Mouse (Mus musculus) monocyte, adult 5-6 weeks (primary cell): ENCODE data around the gene Entpd2. TPM values are rescaled to one million over a fixed set of nuclear protein-coding genes. Genes with fewer than 3 reads are reported as not detected.

Experiments used
- ATAC-seq: fragments of 153-309, 156-312 bp; replicated peaks from 2 replicates; pipeline ENCODE4 v1.8.0; 2017; ENCODE audit warnings: mild to moderate bottlenecking; ENCODE audit not compliant: low TSS enrichment, insufficient number of reproducible peaks, severe bottlenecking, poor library complexity, low FRiP score
- total RNA-seq: library from RNA; stranded (forward); fragments of 200-1000, 200-491, 200-594 nt; gene quantifications from 3 replicates; pipeline ENCODE4 v1.2.3, GENCODE M21; 2017

Entpd2 gene
- total RNA-seq, 1 experiment from 2014 or later: not detected

- ATAC-seq: no peak
Observed at GRCm38 (mm10) chr2:25425481-25425880, 29.8 kb downstream of the Entpd2 start.

- ATAC-seq: peak; percentile 31
Observed at GRCm38 (mm10) chr2:25426721-25427191, 31.1 kb downstream of the Entpd2 start.

- no peak for ATAC-seq
Observed at GRCm38 (mm10) chr2:25427256-25427655, 31.6 kb downstream of the Entpd2 start.

DNA sequence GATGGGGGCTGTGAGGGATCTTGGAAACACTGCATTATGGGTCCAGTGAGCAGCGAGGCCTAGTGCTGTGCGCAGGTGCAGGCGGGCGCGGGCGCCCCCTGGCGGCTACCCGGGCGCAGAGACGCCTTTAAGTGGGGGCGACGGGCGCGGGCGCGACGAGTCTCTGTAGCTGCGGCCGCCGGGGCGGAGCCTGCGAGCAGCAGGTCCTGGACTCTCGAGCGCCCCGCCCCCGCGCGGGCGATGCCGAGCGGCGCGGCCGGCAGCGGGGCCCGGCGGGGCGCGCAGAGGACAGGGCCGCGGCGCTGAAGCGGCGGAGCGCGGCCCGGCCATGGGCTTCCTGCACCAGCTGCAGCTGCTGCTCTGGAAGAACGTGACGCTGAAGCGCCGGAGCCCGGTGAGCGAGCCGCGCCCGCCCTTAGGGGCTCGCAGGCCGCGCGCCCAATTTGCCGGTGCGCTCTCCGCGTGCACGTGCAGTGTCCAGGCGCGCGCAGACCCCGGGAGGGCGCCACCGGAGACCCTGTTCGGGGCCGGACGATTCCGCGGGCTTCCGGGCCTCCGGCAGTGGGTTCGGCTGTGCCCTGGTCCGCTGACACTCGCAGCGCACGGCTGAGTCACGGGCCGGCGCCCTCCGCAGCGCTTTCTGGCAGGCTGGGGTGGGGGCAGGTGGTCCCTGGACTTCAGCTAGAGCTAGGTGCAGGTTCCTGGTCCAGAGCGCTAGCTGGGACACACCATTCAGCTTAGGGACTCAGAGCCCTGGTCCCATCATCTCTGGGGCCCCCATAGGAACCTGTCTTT lies 33.0 kb downstream of the Entpd2 start, which contains the start of gene Abca2:
Gene Abca2 (plus strand): TSS at position 262 of the 795 bp plus-strand sequence.
- ATAC-seq: peak; percentile 32

GRCm38 (mm10) chr2:25429435-25430180 lies 33.9 kb downstream of the Entpd2 start:
- ATAC-seq: no peak

DNA sequence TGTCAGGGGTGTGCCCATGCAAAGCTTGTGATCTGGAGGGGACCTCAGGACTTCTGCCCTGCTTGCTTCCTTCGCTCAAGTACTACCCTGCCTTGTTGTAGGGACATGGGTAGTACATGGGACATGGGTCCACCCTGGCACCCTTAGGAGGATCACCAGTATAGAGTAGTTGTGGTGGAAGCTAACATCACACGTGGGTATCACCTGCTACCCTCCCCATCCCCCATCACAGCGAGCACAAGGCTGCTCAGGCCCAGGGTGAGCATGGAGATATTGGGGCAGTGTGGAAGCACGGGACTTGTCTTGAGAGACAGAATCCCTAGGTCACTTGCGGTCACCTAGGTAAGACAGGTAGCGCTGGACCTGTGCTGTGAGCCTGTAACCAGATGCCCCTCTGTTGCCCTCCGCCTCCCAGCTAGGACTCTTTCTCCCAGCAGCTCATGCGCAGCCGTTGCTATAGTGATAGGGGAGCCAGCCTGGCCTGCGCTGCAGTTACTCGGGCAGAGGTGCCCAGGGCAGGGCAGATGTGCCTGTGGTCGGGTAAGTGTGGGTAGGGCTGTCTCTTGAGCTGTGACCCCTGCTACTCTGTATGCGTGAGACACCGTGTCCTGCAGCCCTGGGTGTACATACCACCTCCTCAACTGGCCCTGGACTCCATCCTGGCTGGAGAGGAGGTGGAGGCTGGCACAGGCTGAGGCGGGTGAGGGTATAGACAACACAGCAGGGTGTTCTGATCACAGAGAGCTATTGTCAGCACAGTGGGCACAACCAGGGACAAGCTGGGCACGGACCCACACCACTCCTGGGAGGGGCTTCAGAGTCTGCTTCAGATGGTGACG lies 34.9 kb downstream of the Entpd2 start:
- ATAC-seq: no peak

DNA sequence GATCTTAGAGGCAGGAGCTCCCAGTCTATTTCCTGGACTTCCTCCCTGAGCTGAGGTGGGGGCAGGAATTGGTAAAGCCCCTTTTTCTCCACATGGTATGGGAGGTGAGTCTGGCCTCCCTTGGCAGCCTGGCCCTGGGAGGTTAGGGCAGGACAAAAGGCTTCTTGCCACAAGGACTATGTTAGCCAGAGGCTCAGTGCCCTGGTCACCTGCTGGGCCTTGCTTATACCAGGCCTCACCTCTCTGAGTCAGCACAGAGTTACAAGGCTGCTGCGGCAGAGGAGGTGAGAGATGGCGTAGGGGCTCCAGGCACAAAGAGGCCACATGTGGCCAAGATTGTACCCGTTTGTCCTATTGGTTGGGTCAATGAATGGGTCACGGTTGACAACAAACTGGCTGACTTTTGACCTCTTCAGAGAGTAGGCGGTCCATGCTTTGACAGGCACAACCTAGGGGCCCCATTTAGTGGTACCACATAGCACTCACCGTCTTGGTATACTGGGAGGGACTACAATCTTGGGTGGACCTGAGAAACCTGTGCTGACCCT lies 35.7 kb downstream of the Entpd2 start:
- no peak for ATAC-seq

DNA sequence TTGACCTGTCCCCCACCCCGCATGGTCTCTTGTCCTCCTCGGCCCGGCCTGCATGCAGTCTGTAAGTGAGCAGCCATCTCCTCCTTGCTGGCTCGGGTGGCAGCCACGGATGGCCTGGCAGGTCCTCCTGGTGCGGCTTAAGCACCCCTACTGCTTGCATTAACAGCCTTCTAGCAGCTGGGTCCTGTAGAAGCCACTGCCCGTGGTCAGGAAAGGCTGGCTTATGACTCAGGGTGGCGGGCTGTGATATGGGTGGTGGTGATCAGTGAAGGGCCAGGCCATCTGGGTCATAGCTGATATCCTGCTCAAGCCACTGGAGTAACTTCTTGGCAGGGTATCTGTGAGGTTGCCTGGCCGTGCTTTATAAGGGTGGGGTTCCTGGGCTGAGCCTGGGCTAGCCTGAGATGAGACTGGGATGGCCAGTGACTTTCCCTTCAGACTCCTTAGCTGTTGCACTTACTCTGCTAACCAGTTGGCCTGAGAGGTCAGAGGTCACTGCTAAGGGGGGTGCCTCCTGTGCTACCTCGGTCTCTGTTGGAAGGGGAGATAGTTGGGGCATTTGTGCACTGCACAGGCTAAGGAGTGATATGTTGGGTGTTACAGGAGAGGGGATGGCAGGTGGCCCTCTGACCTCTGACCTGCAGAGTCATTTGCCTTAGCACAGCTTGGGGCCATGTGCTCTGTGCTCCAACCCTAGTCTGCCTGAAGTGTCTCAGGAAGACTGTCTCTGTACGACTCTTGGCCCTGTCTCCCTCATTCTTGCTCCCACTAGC lies 36.8 kb downstream of the Entpd2 start:
- no peak for ATAC-seq

DNA sequence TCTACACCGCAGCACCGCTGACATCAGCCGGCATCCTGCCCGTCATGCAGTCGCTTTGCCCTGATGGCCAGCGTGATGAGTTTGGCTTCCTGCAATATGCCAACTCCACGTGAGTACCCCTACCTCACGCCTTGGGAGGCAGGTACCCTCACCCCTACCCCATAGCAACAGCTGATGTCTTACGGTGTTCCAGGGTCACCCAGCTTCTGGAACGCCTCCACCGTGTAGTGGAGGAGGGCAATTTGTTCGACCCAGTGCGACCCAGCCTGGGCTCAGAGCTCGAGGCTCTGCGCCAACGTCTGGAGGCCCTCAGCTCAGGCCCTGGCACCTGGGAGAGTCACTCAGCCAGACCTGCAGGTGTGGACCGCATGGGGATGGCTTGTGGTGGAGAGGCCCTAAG lies 37.4 kb downstream of the Entpd2 start:
- no peak for ATAC-seq

DNA sequence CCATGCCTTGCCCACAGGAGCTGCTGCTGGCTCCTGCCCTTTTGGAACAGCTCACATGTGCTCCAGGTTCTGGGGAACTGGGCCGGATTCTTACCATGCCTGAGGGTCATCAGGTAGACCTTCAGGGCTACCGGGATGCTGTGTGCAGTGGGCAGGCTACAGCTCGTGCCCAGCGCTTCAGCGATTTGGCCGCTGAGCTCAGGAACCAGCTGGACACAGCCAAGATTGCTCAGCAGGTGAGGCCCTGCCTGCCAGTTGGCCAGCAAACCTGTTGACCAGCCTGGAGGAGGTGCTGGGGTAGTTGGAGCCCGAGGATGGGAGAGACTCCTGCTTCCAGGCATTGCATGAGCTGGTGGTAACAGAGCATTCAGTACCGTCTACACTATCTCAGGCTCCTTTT lies 38.6 kb downstream of the Entpd2 start:
- ATAC-seq: no peak

DNA sequence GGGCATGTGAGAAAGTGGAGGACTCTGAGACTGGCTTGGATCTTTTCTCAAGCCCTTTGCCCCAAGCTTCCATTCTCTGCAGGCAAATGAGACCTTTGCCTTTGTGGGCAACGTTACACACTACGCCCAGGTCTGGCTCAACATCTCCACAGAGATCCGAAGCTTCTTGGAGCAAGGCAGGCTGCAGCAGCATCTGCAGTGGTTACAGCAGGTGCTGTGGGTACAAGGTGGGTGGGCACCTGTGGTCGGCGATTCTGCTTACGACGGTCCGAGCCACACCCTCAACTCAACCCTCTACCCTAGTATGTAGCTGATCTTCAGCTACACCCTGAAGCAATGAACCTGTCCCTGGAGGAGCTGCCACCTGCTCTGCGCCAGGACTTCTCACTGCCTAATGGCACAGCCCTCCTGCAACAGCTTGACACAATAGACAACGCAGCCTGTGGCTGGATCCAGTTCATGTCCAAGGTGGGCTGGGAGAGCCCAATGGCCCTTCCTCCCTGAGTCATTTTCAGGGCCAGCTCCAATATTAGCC lies 40.7 kb downstream of the Entpd2 start:
- no peak for ATAC-seq

- no peak for ATAC-seq
Observed at GRCm38 (mm10) chr2:25441067-25441466, 45.4 kb downstream of the Entpd2 start.

DNA sequence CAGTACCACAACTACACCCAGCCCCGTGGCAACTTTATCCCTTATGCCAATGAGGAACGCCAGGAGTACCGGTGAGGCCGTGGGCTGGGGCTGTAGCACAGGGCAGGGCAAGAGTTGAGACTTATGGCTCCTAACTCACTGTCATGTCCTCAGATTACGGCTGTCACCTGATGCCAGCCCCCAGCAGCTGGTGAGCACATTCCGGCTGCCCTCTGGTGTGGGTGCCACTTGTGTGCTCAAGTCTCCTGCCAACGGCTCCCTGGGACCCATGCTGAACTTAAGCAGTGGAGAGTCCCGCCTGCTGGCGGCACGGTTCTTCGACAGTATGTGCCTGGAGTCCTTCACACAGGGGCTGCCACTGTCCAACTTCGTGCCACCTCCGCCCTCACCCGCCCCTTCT lies 47.0 kb downstream of the Entpd2 start:
- ATAC-seq: no peak

Other genes with a start within 250 kb of the Entpd2 start
- 22.3 to 51.8 TPM (median 24.4 TPM) in 3 replicates for gene Nrarp, start 215.1 kb upstream of the Entpd2 start, total RNA-seq
- 28.8 to 64.7 TPM (median 31.0 TPM) in 3 replicates for gene Tor4a, start 199.0 kb upstream of the Entpd2 start, total RNA-seq
- 82.8 to 113 TPM (median 105 TPM) in 3 replicates for gene Nelfb, start 184.4 kb upstream of the Entpd2 start, total RNA-seq
- gene Stpg3, start 181.2 kb upstream of the Entpd2 start, total RNA-seq: not detected in 3 replicates
- not detected in 3 replicates for gene Fam166a, start 177.1 kb upstream of the Entpd2 start, total RNA-seq
- 161 to 206 TPM (median 166 TPM) in 3 replicates for gene Tubb4b, start 171.2 kb upstream of the Entpd2 start, total RNA-seq
- not detected in 3 replicates for gene Slc34a3, start 161.5 kb upstream of the Entpd2 start, total RNA-seq
- not detected in 3 replicates for gene Rnf224, start 159.1 kb upstream of the Entpd2 start, total RNA-seq
- gene Rnf208, start 153.6 kb upstream of the Entpd2 start, total RNA-seq: not detected in 3 replicates
- gene Cysrt1, start 153.4 kb upstream of the Entpd2 start, total RNA-seq: not detected in 3 replicates
- 4.5 to 4.9 TPM in 2 of 3 replicates, not detected in the other for gene AL732309.1, start 149.0 kb upstream of the Entpd2 start, total RNA-seq
- gene Tmem203, start 140.4 kb upstream of the Entpd2 start, total RNA-seq: 12.2 to 16.8 TPM (median 15.6 TPM) in 3 replicates
- gene Tprn, start 133.3 kb upstream of the Entpd2 start, total RNA-seq: 7.1 to 9.2 TPM (median 8.4 TPM) in 3 replicates
- 31.8 to 50.4 TPM (median 32.4 TPM) in 3 replicates for gene Ssna1, start 123.4 kb upstream of the Entpd2 start, total RNA-seq
- 42.6 to 64.9 TPM (median 43.8 TPM) in 3 replicates for gene Anapc2, start 123.4 kb upstream of the Entpd2 start, total RNA-seq
- gene Tmem210, start 107.7 kb upstream of the Entpd2 start, total RNA-seq: not detected in 3 replicates
- gene Lrrc26, start 106.0 kb upstream of the Entpd2 start, total RNA-seq: not detected in 3 replicates
- 0.49 TPM in 1 of 3 replicates, not detected in the others for gene Grin1, start 76.7 kb upstream of the Entpd2 start, total RNA-seq
- 31.6 to 66.4 TPM (median 33.3 TPM) in 3 replicates for gene Man1b1, start 63.5 kb upstream of the Entpd2 start, total RNA-seq
- gene Dpp7, start 39.5 kb upstream of the Entpd2 start, total RNA-seq: 24.8 to 101 TPM (median 57.4 TPM) in 3 replicates
- gene Uap1l1, start 30.2 kb upstream of the Entpd2 start, total RNA-seq: 6.6 to 19.5 TPM (median 12.9 TPM) in 3 replicates
- gene Sapcd2, start 23.6 kb upstream of the Entpd2 start, total RNA-seq: 4.3 TPM in 1 of 3 replicates, not detected in the others
- not detected in 3 replicates for gene Npdc1, start 3.5 kb downstream of the Entpd2 start, total RNA-seq
- gene Fut7, start 27.4 kb downstream of the Entpd2 start, total RNA-seq: 8.9 to 13.9 TPM (median 11.0 TPM) in 3 replicates
- 16.8 to 46.8 TPM (median 17.5 TPM) in 3 replicates for gene Abca2, start 32.8 kb downstream of the Entpd2 start, total RNA-seq
- not detected in 3 replicates for gene Clic3, start 61.0 kb downstream of the Entpd2 start, total RNA-seq
- gene Paxx, start 65.2 kb downstream of the Entpd2 start, total RNA-seq: 21.4 to 39.6 TPM (median 32.9 TPM) in 3 replicates
- not detected in 3 replicates for gene Ptgds, start 74.2 kb downstream of the Entpd2 start, total RNA-seq
- gene Lcn12, start 98.0 kb downstream of the Entpd2 start, total RNA-seq: not detected in 3 replicates
- gene Fbxw5, start 104.9 kb downstream of the Entpd2 start, total RNA-seq: 33.3 to 58.1 TPM (median 38.6 TPM) in 3 replicates
- not detected in 3 replicates for gene C8g, start 105.8 kb downstream of the Entpd2 start, total RNA-seq
- gene Traf2, start 151.1 kb downstream of the Entpd2 start, total RNA-seq: 16.6 to 29.4 TPM (median 18.0 TPM) in 3 replicates
- 80.0 to 121 TPM (median 114 TPM) in 3 replicates for gene Edf1, start 162.0 kb downstream of the Entpd2 start, total RNA-seq
- 2.8 to 6.2 TPM in 2 of 3 replicates, not detected in the other for gene Mamdc4, start 179.0 kb downstream of the Entpd2 start, total RNA-seq
- 0.67 to 1.9 TPM (median 1.1 TPM) in 3 replicates for gene Phpt1, start 179.3 kb downstream of the Entpd2 start, total RNA-seq
- gene Ajm1, start 185.9 kb downstream of the Entpd2 start, total RNA-seq: 0.10 TPM in 1 of 3 replicates, not detected in the others
- 42.7 to 71.6 TPM (median 51.7 TPM) in 3 replicates for gene Rabl6, start 212.6 kb downstream of the Entpd2 start, total RNA-seq
- not detected in 3 replicates for gene Ccdc183, start 221.8 kb downstream of the Entpd2 start, total RNA-seq
- gene Tmem141, start 226.1 kb downstream of the Entpd2 start, total RNA-seq: 12.4 to 19.4 TPM (median 14.3 TPM) in 3 replicates
- gene Fcna, start 232.2 kb downstream of the Entpd2 start, total RNA-seq: not detected in 3 replicates